Mouse (Mus musculus): Measurements from ENCODE around the gene Neurl3.

DNA sequence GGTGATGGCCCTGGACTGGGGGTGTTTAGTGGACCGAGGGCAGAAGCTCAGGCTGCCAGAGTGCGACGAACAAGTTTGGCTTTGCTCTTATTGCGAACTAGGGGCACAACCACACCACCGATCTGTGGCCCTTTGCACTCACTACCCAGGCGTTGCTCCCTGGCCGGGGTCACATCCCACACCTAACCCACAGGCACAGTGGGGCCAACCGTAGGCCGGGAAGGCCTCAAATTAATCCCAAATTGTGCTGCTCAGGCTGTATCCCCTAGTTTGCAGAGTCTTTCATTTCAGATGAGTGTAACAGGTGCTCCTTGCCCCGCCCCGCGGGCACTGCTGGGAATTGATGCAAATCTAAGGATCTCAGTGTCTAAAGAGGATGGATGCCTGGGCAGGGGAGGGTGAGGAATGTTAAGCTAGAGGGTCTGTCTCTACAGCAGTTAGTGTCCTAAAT lies 34.0 kb upstream of the Neurl3 start:
- TF ChIP-seq POLR2A (IDR thresholded peaks at IDR 0.05; ENCODE audit: insufficient read depth, low read depth, low read length) (no peak), CTCF (IDR thresholded peaks at IDR 0.05) (no peak), EP300 (IDR thresholded peaks at IDR 0.05; ENCODE audit: insufficient read depth, low read depth, low read length) (no peak)
